Mouse (Mus musculus): ENCODE results near the gene Zfp574.

The Zfp574 gene

DNA sequence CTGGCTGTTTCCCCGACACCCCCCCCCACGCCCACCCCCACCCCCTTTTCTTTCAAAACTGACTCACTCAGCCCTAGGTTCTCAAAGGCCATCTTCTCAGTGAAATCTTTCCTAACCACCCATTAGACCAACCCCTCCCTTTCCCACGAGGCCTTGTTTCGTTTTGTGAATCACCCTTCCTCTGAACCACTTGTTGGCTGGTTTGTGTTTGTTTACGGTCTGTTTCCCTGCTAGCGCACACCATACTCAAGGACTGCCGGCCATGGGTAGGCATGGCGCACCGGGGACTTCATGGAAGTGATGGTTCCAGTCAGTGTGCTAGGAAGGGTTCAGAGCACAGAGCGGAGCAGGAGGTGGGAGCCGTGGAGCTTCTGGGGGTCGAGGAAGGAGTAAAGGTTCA, 37.0 kb downstream of the Zfp574 start:
- no peak for ATAC-seq (ENCODE audit: insufficient number of reproducible peaks, low FRiP score, low TSS enrichment)

DNA sequence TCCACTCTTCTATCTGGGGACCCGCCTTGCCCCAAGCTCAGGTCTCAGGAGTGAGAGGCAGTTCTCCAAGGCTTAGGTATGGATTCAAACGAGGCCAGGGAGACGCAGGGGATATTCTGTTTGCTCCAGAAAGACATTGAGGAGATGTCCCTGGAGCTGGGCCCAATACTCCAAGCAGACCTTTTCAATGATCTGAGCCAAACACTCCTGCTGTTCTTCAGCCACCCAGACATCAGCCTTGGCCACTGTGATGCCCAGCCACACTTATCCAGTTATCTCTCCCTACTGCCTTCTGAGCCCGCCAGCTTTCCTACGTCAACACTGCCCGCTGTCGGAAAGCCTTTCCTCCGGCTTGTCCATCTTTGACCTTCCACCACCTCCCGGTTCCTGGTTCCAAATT, 38.0 kb downstream of the Zfp574 start:
- ATAC-seq (ENCODE audit: insufficient number of reproducible peaks, low FRiP score, low TSS enrichment) = no peak

DNA sequence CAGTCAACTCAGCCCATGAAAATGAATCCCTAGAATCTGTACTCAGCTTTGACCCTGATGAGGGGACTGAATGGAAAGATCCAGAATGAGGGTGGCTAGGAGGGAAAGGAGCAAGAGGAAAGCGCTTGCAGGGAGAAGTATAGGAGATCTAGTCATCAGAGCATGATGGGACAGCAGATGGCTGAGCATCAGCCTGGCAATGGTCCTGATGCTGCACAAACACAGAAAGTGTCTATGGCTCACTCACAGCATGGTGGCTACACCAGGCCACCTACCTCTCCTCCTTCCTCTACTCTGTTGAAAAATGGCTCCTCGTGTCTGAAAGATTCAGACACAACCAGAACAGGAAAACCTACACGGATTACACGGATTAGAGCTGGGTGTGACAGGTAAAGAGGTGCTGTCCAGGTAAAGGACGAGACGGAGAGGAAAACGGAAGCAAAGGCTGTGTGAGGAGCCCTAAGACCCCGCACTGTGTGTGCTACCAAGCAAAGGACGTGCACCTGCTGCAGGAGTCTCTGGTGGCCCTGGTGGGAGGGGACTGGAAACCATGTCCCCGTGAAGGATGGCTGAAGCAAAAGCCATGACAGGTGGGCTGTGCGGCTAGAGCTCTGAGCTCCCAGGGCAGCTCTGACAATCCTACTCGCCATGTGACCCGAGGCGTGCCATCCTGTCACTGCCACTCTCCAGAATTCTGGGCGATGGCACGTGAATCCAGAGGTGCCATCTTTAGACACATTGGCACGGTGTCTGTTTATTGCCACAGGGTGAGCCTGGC, 40.0 kb downstream of the Zfp574 start:
- ATAC-seq (ENCODE audit: insufficient number of reproducible peaks, low FRiP score, low TSS enrichment) = peak; percentile 47; the same call in 1 of the 2 replicates

DNA sequence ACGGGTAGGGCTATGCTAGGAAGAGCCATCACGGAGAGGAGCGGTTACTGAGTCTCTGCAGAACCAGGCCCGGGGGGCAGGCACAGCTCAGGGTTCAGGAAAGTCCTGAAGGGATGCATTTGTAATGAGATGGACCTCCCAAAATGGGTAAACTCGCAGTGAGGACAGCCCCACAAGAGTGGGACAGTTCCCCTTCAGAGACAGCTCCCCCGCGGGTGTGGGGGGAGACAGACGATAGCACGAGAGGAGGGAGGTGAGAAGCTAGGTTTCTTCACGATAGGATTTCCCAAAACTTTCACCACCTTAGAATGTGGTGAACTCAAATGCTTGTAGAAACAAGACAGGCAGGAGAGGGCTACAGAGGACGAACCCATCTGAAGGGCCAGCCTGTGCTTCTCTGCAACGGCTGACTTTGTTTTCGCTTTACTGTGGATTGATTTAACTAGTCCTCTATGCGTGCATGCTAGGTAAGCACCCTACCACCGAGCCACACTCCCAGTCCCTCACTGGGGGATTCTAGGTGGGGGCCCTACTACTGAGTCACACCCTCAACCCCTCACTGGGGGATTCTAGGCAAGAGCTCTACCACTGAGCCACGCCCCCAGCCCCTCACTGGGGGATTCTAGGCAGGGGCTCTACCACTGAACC, 40.7 kb downstream of the Zfp574 start:
- ATAC-seq (ENCODE audit: insufficient number of reproducible peaks, low FRiP score, low TSS enrichment) = no peak

DNA sequence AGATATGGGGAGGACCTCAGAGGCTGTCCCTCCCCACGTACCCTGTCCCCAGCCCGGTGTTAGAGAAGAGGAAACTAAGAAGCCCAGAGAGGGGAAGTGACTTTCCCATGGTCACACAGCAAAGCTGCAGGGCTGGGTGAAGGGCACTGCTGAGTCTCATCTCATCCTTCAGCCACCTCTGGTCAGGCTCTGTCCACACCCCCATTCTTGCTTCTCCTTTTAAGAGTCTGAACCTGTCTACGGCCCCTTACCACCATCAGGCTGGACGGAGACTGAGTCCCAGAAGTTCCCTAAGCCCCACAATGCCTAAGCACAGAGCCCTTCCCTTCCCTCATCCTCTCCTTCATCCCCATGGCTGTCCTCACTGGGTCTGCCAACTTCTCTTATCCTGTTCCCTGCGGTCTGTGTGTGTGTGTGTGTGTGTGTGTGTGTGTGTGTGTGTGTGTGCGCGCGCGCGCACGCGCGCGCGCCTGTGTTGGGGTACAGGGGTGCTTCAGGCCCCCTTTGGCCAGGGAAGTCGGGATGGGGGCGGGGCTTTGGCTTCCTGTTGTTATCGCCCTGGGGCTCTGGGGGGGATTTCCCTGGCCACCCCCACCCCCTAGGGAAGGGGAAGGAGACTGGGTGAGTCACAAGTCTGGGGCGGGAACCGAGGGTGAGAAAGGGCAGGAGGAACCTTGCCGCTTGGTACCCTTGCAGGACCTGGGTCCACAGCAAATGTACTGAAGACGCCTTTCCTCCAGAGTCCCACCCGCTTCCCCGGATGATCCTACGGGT, 47.9 kb downstream of the Zfp574 start:
- no peak for ATAC-seq (ENCODE audit: insufficient number of reproducible peaks, low FRiP score, low TSS enrichment)

DNA sequence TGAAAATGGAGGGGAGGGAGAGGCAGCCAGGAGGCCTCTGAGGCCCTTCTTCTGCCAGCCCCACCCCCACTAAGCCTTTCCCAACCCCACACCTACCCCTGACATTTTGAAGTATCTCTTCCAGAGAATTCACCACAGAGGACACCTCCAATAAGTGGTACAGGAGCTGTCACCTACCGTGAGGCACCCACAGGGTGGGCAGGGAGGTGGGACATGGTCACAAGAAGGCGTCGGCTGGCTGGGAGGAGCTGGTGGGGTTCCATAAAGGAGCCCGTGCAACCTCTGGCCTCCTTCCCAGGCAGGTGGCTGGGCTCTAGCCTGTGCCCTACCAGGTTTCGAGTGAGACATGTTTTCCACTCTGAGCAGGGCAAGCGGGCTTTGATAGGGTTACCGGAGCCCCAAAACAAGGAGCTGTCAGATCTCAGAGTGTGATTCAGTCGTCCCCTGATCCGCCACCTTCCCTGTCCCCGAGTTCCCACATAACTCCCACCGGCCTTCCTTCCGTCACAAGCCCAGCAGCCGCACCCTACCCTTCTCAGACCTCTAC, 48.9 kb downstream of the Zfp574 start:
- no peak for ATAC-seq (ENCODE audit: insufficient number of reproducible peaks, low FRiP score, low TSS enrichment)

DNA sequence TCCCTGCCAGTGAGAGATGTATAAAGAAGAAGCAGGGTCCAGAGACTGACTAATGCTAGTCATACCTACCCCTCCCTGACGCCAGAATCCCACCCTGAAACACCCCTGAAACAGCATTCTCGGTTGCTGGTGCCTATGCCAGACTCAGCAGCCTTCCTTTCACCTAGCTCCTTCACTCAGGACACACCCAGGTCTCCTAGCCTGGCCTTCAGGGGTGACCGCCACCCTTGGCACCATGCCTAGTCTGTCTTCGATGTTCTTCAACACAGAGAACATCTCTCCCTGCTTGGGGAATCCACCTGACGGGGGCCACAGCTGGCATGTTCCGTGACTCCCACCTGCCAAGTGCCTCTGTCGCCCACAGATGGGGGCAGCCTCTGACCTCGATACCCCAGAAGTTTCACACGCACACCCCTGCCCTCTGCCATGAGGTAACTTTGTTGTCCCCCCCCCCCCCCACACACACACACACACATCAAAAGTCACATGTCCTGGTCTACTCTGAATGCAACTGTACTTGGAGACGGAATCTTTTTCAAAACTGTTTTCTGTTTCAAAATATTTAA, 53.4 kb downstream of the Zfp574 start:
- ATAC-seq (ENCODE audit: insufficient number of reproducible peaks, low FRiP score, low TSS enrichment) = no peak

DNA sequence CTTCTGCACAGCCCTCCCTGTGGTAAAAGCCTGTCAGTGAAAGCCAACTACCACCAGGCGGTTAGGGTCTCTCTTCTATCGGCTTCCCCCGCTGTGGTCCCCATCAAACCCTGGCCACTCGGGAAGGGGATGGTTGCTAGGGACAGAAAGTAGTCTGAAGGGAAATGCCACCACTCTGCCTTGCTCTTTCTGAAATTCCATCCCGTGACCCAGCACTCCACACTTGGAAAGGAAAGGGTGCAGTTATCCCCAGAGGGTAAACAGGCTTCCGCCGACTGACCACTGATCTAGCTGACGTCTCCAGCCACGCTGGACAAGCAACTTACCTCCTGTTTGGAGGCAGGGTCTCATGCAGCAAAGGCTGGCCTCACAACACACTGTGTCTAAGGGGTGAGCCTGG, 55.6 kb downstream of the Zfp574 start:
- ATAC-seq (ENCODE audit: insufficient number of reproducible peaks, low FRiP score, low TSS enrichment) = no peak

DNA sequence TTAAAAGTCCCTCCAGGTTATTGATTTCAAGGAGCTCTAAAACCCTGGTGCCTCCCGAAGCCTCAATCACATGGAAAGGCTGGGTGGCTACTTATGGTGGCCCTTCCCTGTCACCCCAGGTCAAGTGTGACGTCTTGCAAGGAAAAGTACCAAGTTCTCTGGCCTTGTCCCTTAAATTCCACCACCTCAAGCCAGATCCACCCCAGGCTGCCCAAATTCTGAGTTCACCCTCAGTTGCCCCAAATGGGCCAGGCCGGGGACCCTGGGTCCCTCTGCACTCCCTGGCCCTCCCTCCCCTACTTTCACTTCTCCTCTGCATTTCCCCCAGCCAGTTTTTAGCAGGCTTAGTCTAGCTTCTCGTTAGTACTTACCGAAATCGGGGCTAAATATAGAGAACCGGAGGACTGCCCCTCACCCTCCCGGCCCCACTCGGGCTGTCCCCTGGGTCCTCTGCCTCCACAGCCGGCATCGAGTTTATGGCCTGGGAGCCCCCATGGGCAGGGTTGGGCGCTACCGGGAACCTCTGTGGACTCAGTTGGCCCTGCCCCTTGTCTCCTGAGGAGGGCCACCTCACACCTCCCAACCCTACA, 57.1 kb downstream of the Zfp574 start:
- no peak for ATAC-seq (ENCODE audit: insufficient number of reproducible peaks, low FRiP score, low TSS enrichment)

DNA sequence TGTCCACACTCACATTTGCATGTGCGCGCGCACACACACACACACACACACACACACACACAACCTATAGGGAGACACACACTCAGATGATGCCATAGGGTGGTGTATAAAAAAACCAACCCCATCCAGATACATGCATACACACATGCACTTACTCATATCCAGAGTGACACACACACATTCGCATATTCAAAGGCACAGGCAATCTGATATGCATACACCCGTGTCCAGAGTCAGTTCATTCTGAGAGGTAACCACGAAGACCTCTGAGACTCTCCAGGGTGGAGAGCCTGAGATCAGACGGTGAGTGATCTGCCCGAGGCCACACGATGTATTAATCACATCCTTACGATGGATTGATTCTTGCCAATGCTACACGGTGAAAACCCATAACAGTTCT, 58.2 kb downstream of the Zfp574 start:
- ATAC-seq (ENCODE audit: insufficient number of reproducible peaks, low FRiP score, low TSS enrichment) = no peak

DNA sequence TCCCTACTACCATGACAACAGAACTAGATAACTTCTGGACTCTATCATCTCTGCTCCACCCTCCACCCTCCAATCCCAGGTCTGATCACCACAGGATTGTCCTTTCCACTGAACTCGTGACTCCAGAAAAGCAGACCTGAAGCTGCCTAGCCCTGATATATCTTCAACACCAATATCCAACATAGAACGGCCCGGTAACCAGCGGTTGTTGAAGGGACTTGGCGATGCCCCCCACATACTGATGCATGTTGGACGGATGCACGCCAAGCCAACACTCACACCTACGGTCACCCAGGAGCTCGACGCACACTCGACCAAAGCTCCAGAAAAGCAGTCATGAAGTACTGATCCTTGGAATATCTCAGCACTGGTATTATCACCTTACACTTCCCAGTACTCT, 58.9 kb downstream of the Zfp574 start:
- no peak for ATAC-seq (ENCODE audit: insufficient number of reproducible peaks, low FRiP score, low TSS enrichment)

DNA sequence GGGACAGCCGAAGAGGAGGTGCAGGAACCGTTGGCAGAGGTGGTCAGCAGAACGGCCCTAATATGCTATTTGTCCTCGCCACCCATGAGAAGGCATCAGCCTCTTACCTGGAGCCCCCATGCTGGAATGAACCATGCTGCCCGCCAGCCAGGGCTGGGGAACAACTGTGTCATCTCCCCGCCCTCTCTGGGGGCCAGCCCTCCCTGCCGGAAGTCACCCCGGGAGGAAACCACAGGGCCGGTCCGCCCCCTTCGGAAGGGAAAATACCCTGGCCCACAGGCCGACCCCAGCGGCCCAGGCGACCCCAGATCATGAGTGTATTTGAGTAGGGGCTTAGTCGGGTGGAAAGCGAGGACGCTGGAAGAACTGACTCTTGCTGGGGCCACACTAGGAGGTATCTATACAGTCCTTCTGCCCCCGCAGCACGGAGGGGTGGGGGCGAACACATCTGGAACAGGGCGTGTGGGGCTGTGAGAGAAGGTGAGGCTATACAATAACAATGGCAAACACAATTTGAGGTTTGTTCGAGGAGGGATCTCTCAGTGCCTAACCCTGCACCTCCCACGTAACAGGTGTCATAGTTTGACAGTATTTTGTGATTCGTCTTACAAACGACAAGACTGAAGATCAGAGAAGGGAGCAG, 60.1 kb downstream of the Zfp574 start:
- no peak for ATAC-seq (ENCODE audit: insufficient number of reproducible peaks, low FRiP score, low TSS enrichment)
